Mouse (Mus musculus) intestine, embryonic 14.5 days (tissue): Measurements from ENCODE around the gene Ubc. TPM values are rescaled to one million over a fixed set of nuclear protein-coding genes. Genes with fewer than 3 reads are reported as not detected.
"Not testable (repeated sequence)": the region's sequence is repeated elsewhere in the genome, so short reads cannot be mapped to it uniquely, and the experiment has no call there.

Experiments used
- ATAC-seq: fragments of 200-750 bp; cut with Nextera tagmentation; replicated peaks from 2 replicates; pipeline ENCODE4 v1.8.0; 2017; ENCODE audit warnings: low read depth, moderate number of reproducible peaks, moderate TSS enrichment, moderate library complexity; ENCODE audit not compliant: low FRiP score, low TSS enrichment
- DNase-seq: peaks from one replicate; pipeline ENCODE4 v3.0.0-alpha.2; 2018; ENCODE audit warnings: low spot score
- H3K27ac ChIP-seq: fragments of 300-500 bp; sonication (generic); 2 replicates; pipeline ENCODE4 v1.5.1; 2014; ENCODE audit warnings: low read depth, mild to moderate bottlenecking, control low read depth
- H3K27me3 ChIP-seq: fragments of 300-500 bp; sonication (generic); replicated peaks from 2 replicates; pipeline ENCODE4 v1.6.1; 2014; ENCODE audit warnings: low read length, control low read depth; ENCODE audit not compliant: control insufficient read depth, insufficient read depth
- H3K36me3 ChIP-seq: fragments of 300-500 bp; sonication (generic); 2 replicates; pipeline ENCODE4 v1.6.1; 2014; ENCODE audit warnings: low read length, control low read depth; ENCODE audit not compliant: control insufficient read depth, insufficient read depth
- H3K4me1 ChIP-seq: fragments of 300-500 bp; sonication (generic); replicated peaks from 2 replicates; pipeline ENCODE4 v1.6.1; 2014; ENCODE audit warnings: low read length, control low read depth, mixed read lengths; ENCODE audit not compliant: control insufficient read depth, insufficient read depth
- H3K4me2 ChIP-seq: fragments of 300-500 bp; sonication (generic); 2 replicates; pipeline ENCODE4 v1.6.1; 2014; ENCODE audit warnings: low read length
- H3K4me3 ChIP-seq: fragments of 300-500 bp; sonication (generic); 2 replicates; pipeline ENCODE4 v1.5.1; 2014; ENCODE audit warnings: low read depth, low read length, control low read depth, mixed read lengths
- H3K9ac ChIP-seq: fragments of 300-500 bp; sonication (generic); 2 replicates; pipeline ENCODE4 v1.6.1; 2014; ENCODE audit warnings: mild to moderate bottlenecking, low read length
- H3K9me3 ChIP-seq: fragments of 300-500 bp; sonication (generic); 2 replicates; pipeline ENCODE4 v1.6.1; 2016; ENCODE audit warnings: low read length, control low read depth; ENCODE audit not compliant: control insufficient read depth
- WGBS: fragments of 180-500 bp; shearing (Covaris S2); extraction: QIAGEN DNeasy Blood & Tissue Kit; methylation state at CpG from one replicate; pipeline ENCODE4 v1.1.7; 2014; 5-methylcytosine and 5-hydroxymethylcytosine counted together
- polyA plus RNA-seq: library from polyadenylated mRNA; unstranded; fragments of >200 nt; fragmentation: Nextera tagmentation; extraction: Ambion mirVana; gene quantifications from 2 replicates; pipeline ENCODE4 v1.2.1, GENCODE M21; 2014

Ubc gene
- polyA plus RNA-seq: 949 and 989 TPM in 2 replicates

- H3K9me3 ChIP-seq: no peaks in the 10 kb centered on the region
- ATAC-seq (peak; percentile 59), DNase-seq (peak; percentile 99)
- H3K4me1 ChIP-seq: peaks cover 26% of the 10 kb centered on the region
- peak within 1 kb of the TSS; percentile 84 for H3K4me2 ChIP-seq
- peak within 1 kb of the TSS; percentile 99 for H3K4me3 ChIP-seq
- peaks cover 19% of the 10 kb centered on the region for H3K36me3 ChIP-seq
- WGBS: under 1% methylated on average over 68 of the region's 69 CpGs
- peak within 1 kb of the TSS; percentile 100 for H3K9ac ChIP-seq
- H3K27me3 ChIP-seq: no peaks in the 10 kb centered on the region
- H3K27ac ChIP-seq: peak within 1 kb of the TSS; percentile 92
Observed at GRCm38 (mm10) chr5:125389579-125390441, at the start of gene Ubc. Gene Ubc, minus strand, starts transcription at chr5:125390202.

GRCm38 (mm10) chr5:125434347-125434746, 44.3 kb upstream of the Ubc start:
- H3K9me3 ChIP-seq, H3K9ac ChIP-seq, H3K27ac ChIP-seq, DNase-seq, H3K27me3 ChIP-seq, H3K4me1 ChIP-seq: not testable (repeated sequence)
- ATAC-seq: peak; percentile 10; the same call in 1 of the 2 replicates
- 52% methylated on average over 15 of the region's 15 CpGs for WGBS
- H3K4me2 ChIP-seq: peak overlapping the region; percentile 83
- H3K4me3 ChIP-seq: peak overlapping the region; percentile 60
- peaks cover 24% of the 10 kb centered on the region for H3K36me3 ChIP-seq

- Histone ChIP-seq H3K27me3 (no peaks in the 10 kb centered on the region), H3K4me2 (peak within 1 kb of the TSS; percentile 83), H3K4me3 (peak within 1 kb of the TSS; percentile 60), H3K9me3 (no peaks in the 10 kb centered on the region), H3K36me3 (peaks cover 29% of the 10 kb centered on the region), H3K9ac (peak within 1 kb of the TSS; percentile 72), H3K27ac (no peak within 1 kb of the TSS), H3K4me1 (peaks cover 8% of the 10 kb centered on the region)
- peak; percentile 92 for DNase-seq
- under 1% methylated on average over 43 of the region's 46 CpGs for WGBS
- ATAC-seq: peak; percentile 96
Observed at GRCm38 (mm10) chr5:125433793-125434337, 43.9 kb upstream of the Ubc start, which contains the start of gene Dhx37. Gene Dhx37, minus strand, starts transcription at chr5:125434121.

- not testable (repeated sequence) for H3K4me3 ChIP-seq, H3K4me1 ChIP-seq, H3K27ac ChIP-seq, ATAC-seq, H3K9me3 ChIP-seq, H3K27me3 ChIP-seq, H3K4me2 ChIP-seq, H3K9ac ChIP-seq, DNase-seq
- WGBS: 96% methylated on average over 2 of the region's 2 CpGs
- peaks cover 44% of the 10 kb centered on the region for H3K36me3 ChIP-seq
Observed at GRCm38 (mm10) chr5:125432324-125432723, 42.3 kb upstream of the Ubc start.

- H3K9ac ChIP-seq: no peak overlapping the region
- H3K4me2 ChIP-seq: no peak overlapping the region
- H3K4me1 ChIP-seq: no peaks in the 10 kb centered on the region
- no peak overlapping the region for H3K4me3 ChIP-seq
- H3K9me3 ChIP-seq: no peaks in the 10 kb centered on the region
- no peaks in the 10 kb centered on the region for H3K27me3 ChIP-seq
- H3K36me3 ChIP-seq: peaks cover 99% of the 10 kb centered on the region
- ATAC-seq: no peak
- WGBS: 94% methylated on average over 10 of the region's 10 CpGs
- no peak for DNase-seq
- no peak overlapping the region for H3K27ac ChIP-seq
Observed at GRCm38 (mm10) chr5:125426343-125426742, 36.3 kb upstream of the Ubc start.

- DNase-seq (no peak), ATAC-seq (no peak)
- H3K4me1 ChIP-seq: no peaks in the 10 kb centered on the region
- no peak overlapping the region for H3K27ac ChIP-seq
- peaks cover 99% of the 10 kb centered on the region for H3K36me3 ChIP-seq
- 91% methylated on average over 10 of the region's 10 CpGs for WGBS
- H3K27me3 ChIP-seq: no peaks in the 10 kb centered on the region
- H3K4me3 ChIP-seq: no peak overlapping the region
- H3K4me2 ChIP-seq: no peak overlapping the region
- no peak overlapping the region for H3K9ac ChIP-seq
- H3K9me3 ChIP-seq: no peaks in the 10 kb centered on the region
Observed at GRCm38 (mm10) chr5:125425698-125426276, 35.8 kb upstream of the Ubc start.

GRCm38 (mm10) chr5:125419124-125419523, 29.1 kb upstream of the Ubc start:
- Histone ChIP-seq H3K36me3 (peaks cover 100% of the 10 kb centered on the region), H3K4me1 (no peaks in the 10 kb centered on the region), H3K27me3 (no peaks in the 10 kb centered on the region), H3K4me2 (no peak overlapping the region), H3K4me3 (no peak overlapping the region), H3K9ac (no peak overlapping the region), H3K9me3 (no peaks in the 10 kb centered on the region), H3K27ac (no peak overlapping the region)
- 83% methylated on average over 11 of the region's 11 CpGs for WGBS
- no peak for ATAC-seq
- DNase-seq: no peak

- peaks cover 100% of the 10 kb centered on the region for H3K36me3 ChIP-seq
- ATAC-seq (no peak; the same call in 1 of the 2 replicates), DNase-seq (no peak)
- no peak overlapping the region for H3K27ac ChIP-seq
- no peak overlapping the region for H3K4me3 ChIP-seq
- no peak overlapping the region for H3K4me2 ChIP-seq
- no peaks in the 10 kb centered on the region for H3K27me3 ChIP-seq
- no peak overlapping the region for H3K9ac ChIP-seq
- H3K4me1 ChIP-seq: no peaks in the 10 kb centered on the region
- H3K9me3 ChIP-seq: no peaks in the 10 kb centered on the region
- WGBS: 91% methylated on average over 12 of the region's 12 CpGs
Observed at GRCm38 (mm10) chr5:125418636-125419035, 28.6 kb upstream of the Ubc start.
